Mouse (Mus musculus) cerebellum, adult 2 months (tissue): ENCODE results near the gene H2-Eb2. TPM values are rescaled to one million over a fixed set of nuclear protein-coding genes. Genes with fewer than 3 reads are reported as not detected.

Experiments used
- DNase-seq, 2 experiments: peaks; one replicate each; pipeline ENCODE4 v3.0.0; 2021
- H3K27ac ChIP-seq: fragments of 200-500 bp; 2 replicates; pipeline ENCODE4 v1.5.1; 2012; ENCODE audit warnings: low read length, control low read depth, inconsistent platforms; ENCODE audit not compliant: insufficient read depth
- H3K27me3 ChIP-seq: fragments of 200-500 bp; 2 replicates; pipeline ENCODE4 v1.6.1; 2012; ENCODE audit warnings: inconsistent platforms, mild to moderate bottlenecking, low read length, moderate library complexity; ENCODE audit not compliant: control insufficient read depth, insufficient read depth
- H3K4me1 ChIP-seq: fragments of 200-500 bp; 2 replicates; pipeline ENCODE4 v1.6.1; 2011; ENCODE audit warnings: low read length; ENCODE audit not compliant: control insufficient read depth, insufficient read depth
- H3K4me3 ChIP-seq: fragments of 200-500 bp; replicated peaks from 2 replicates; pipeline ENCODE3; 2011; ENCODE audit warnings: mild to moderate bottlenecking, low read depth, low read length, control low read depth; ENCODE audit not compliant: insufficient read depth
- CTCF ChIP-seq: fragments of 200-500 bp; IDR thresholded peaks from 2 replicates; pipeline ENCODE4 v1.5.1; 2011; ENCODE audit warnings: low read depth, mild to moderate bottlenecking, control low read depth, low read length, moderate library complexity, borderline replicate concordance; ENCODE audit not compliant: insufficient read depth
- POLR2A ChIP-seq: fragments of 200-500 bp; IDR thresholded peaks from 2 replicates; pipeline ENCODE4 v1.6.1; 2011; ENCODE audit warnings: low read length, control low read depth, borderline replicate concordance; ENCODE audit not compliant: insufficient read depth
- WGBS: fragments of 180-500 bp; shearing (Covaris S2); methylation state at CpG from one replicate; pipeline ENCODE4 v1.1.7; 2018; 5-methylcytosine and 5-hydroxymethylcytosine counted together
- polyA plus RNA-seq: library from polyadenylated mRNA; depleted of rRNA; stranded (reverse); fragments of >200 nt; gene quantifications from 2 replicates; pipeline ENCODE4 v1.2.3, GENCODE M21; 2012; rRNA removed

H2-Eb2 gene
- polyA plus RNA-seq: 0.08 and 0.10 TPM in 2 replicates

GRCm38 (mm10) chr17:34325436-34325835, at the start of gene H2-Eb2:
H2-Eb2 (plus strand) TSS chr17:34325665.
- 40% methylated on average over 4 of the region's 4 CpGs for WGBS
- DNase-seq: no peak
- Histone ChIP-seq H3K27me3 (no peaks in the 10 kb centered on the region), H3K4me3 (no peak within 1 kb of the TSS), H3K27ac (no peak within 1 kb of the TSS), H3K4me1 (no peaks in the 10 kb centered on the region)
- TF ChIP-seq CTCF (no peak), POLR2A (no peak)

DNA sequence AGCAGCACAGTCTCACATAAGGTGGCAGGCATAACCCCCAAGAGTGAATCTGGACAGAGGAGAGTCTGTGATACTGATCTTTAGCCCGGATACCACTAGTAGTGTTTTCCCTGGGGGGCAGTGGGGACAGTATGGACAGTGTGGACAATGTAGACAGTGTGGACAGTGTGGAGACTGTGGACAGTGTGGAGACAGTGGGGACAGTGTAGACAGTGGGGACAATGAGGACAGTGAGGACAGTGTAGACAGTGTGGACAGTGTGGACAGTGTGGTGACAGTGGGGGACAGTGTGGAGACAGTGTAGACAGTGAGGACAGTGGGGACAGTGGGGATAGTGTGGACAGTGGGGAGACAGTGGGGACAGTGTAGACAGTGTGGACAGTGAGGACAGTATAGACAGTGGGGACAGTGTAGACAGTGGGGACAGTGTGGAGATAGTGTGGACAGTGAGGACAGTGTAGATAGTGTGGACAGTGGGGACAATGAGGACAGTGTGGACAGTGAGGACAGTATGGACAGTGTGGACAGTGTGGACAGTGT, 44.9 kb upstream of the H2-Eb2 start:
- 71% methylated on average over 1 of the region's 1 CpGs for WGBS
- no peak overlapping the region for H3K4me3 ChIP-seq
- no peak for DNase-seq
- no peak overlapping the region for H3K27ac ChIP-seq
- no peaks in the 10 kb centered on the region; the same call in 1 of the 2 replicates for H3K4me1 ChIP-seq
- no peak for TF ChIP-seq POLR2A
- no peak for TF ChIP-seq CTCF
- no peaks in the 10 kb centered on the region for H3K27me3 ChIP-seq

DNA sequence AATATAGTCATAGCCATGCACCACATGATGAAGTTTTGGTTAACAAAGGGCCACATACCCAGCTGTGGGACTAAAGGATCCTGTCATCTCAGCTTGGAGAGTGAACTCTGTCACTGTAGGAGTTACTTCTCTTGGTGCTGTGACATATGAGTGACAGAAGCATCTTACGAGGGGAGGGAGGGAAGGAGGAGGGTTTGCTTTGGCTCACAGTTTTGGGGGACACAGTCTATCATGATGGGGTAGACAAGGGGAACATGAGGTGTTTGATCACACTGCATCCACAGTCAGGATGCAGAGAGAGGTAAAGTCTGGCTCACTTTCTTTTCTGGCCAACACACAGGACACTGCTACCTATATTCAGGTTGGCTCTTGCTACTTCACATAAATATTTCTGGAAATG, 43.6 kb upstream of the H2-Eb2 start:
- H3K27ac ChIP-seq: no peak overlapping the region
- 62% methylated on average over 1 of the region's 1 CpGs for WGBS
- no peaks in the 10 kb centered on the region; the same call in 1 of the 2 replicates for H3K4me1 ChIP-seq
- TF ChIP-seq CTCF (no peak), POLR2A (no peak)
- no peaks in the 10 kb centered on the region for H3K27me3 ChIP-seq
- DNase-seq: no peak
- no peak overlapping the region for H3K4me3 ChIP-seq

GRCm38 (mm10) chr17:34285371-34285770, 40.1 kb upstream of the H2-Eb2 start:
- WGBS: 69% methylated on average over 4 of the region's 4 CpGs
- TF ChIP-seq POLR2A (no peak), CTCF (no peak)

GRCm38 (mm10) chr17:34285848-34286247, 39.6 kb upstream of the H2-Eb2 start:
- Histone ChIP-seq H3K27ac (no peak overlapping the region), H3K4me1 (no peaks in the 10 kb centered on the region; the same call in 1 of the 2 replicates), H3K27me3 (no peaks in the 10 kb centered on the region), H3K4me3 (no peak overlapping the region)
- 36% methylated on average over 4 of the region's 4 CpGs for WGBS
- no peak for TF ChIP-seq POLR2A
- TF ChIP-seq CTCF: peak; percentile 14; the same call in 1 of the 2 replicates
- DNase-seq: no peak

More at GRCm38 (mm10) chr17:34285371-34285770, 40.1 kb upstream of the H2-Eb2 start:
- no peak overlapping the region for H3K27ac ChIP-seq
- no peak for DNase-seq
- no peaks in the 10 kb centered on the region for H3K27me3 ChIP-seq
- no peaks in the 10 kb centered on the region; the same call in 1 of the 2 replicates for H3K4me1 ChIP-seq
- no peak overlapping the region for H3K4me3 ChIP-seq

- 87% methylated on average over 5 of the region's 5 CpGs for WGBS
Measured at GRCm38 (mm10) chr17:34286501-34286900, 39.0 kb upstream of the H2-Eb2 start.

GRCm38 (mm10) chr17:34286999-34287398, 38.5 kb upstream of the H2-Eb2 start:
- H3K27me3 ChIP-seq: no peaks in the 10 kb centered on the region
- no peaks in the 10 kb centered on the region for H3K4me1 ChIP-seq
- no peak for DNase-seq
- WGBS: 68% methylated on average over 6 of the region's 6 CpGs
- no peak overlapping the region for H3K27ac ChIP-seq
- H3K4me3 ChIP-seq: no peak overlapping the region
- TF ChIP-seq CTCF (no peak), POLR2A (no peak)

More at GRCm38 (mm10) chr17:34286501-34286900, 39.0 kb upstream of the H2-Eb2 start:
- no peak for DNase-seq
- no peaks in the 10 kb centered on the region for H3K27me3 ChIP-seq
- no peak overlapping the region for H3K27ac ChIP-seq
- TF ChIP-seq POLR2A (no peak), CTCF (no peak)
- H3K4me3 ChIP-seq: no peak overlapping the region
- no peaks in the 10 kb centered on the region for H3K4me1 ChIP-seq

GRCm38 (mm10) chr17:34287648-34288047, 37.8 kb upstream of the H2-Eb2 start, which contains the start of gene H2-Aa:
H2-Aa (minus strand) TSS chr17:34287823.
- peak; percentile 47 for DNase-seq
- Histone ChIP-seq H3K27ac (no peak within 1 kb of the TSS), H3K4me3 (no peak within 1 kb of the TSS), H3K4me1 (no peaks in the 10 kb centered on the region), H3K27me3 (no peaks in the 10 kb centered on the region)
- WGBS: 13% methylated on average over 8 of the region's 8 CpGs
- TF ChIP-seq POLR2A: no peak
- no peak for TF ChIP-seq CTCF
